Mouse (Mus musculus): ENCODE data around the gene Atg3. TPM values are rescaled to one million over a fixed set of nuclear protein-coding genes. Genes with fewer than 3 reads are reported as not detected.

Atg3 gene
- polyA plus RNA-seq, 1 experiment from 2014 or later: 38.6 TPM

DNA sequence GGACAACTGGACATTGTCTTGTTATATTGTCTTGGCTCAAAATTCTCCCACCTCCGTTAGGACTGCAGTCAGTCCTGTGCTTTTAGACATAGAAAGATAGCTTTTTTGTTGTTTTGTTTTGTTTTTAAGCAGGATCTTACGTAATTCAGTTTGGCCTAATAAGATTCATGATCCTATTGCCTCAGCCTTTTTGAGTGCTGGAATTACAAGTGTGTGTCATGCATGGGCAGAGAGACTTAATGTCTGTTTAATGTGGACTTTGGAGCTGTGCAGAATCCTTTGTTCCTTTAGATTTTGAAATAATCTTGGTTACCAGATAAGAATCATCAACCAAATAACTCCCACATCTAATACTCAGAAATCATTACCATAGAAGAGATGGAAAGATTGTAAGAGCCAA, 20.0 kb downstream of the Atg3 start:
- Histone ChIP-seq H3K27me3 (ENCODE audit: control insufficient read depth, insufficient read depth, low read length) (no peaks in the 10 kb centered on the region), H3K9ac (ENCODE audit: low read length) (no peak overlapping the region), H3K36me3 (ENCODE audit: control insufficient read depth, insufficient read depth, low read length) (no peaks in the 10 kb centered on the region), H3K4me2 (ENCODE audit: low read depth, low read length, severe bottlenecking) (no peak overlapping the region), H3K27ac (ENCODE audit: low read depth, low read length) (no peak overlapping the region), H3K4me1 (replicated peaks; ENCODE audit: control insufficient read depth, insufficient read depth, low read length) (no peaks in the 10 kb centered on the region), H3K9me3 (ENCODE audit: control insufficient read depth, low read length) (no peaks in the 10 kb centered on the region), H3K4me3 (ENCODE audit: low read depth, low read length) (no peak overlapping the region)
- DNase-seq (ENCODE audit: low spot score) (no peak), ATAC-seq (replicated peaks; ENCODE audit: low FRiP score) (no peak)
- WGBS: 87% methylated on average over 2 of the region's 2 CpGs

DNA sequence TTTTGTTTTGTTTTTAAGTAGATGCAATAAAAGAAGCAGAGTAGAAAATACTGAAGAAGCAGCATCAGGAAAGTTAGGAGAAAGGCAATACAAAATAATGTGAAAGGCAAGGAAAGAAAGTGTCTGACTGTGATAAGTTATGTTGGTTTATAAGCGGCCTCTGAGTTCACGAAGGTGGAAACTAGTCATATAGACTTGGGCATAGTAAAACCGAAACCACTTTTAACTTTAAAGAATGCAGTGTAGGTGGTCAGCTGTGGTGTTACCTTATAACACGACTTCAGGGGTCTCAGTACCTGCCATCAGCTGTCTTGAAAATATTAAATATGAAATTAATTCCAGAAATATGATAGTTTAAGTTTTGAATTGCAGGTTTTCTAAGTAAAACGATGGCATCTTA, 23.2 kb downstream of the Atg3 start:
- H3K4me3 ChIP-seq (ENCODE audit: low read depth, low read length): no peak overlapping the region
- no peaks in the 10 kb centered on the region for H3K9me3 ChIP-seq (ENCODE audit: control insufficient read depth, low read length)
- no peaks in the 10 kb centered on the region for H3K27me3 ChIP-seq (ENCODE audit: control insufficient read depth, insufficient read depth, low read length)
- WGBS: 90% methylated on average over 5 of the region's 5 CpGs
- no peak for ATAC-seq (replicated peaks; ENCODE audit: low FRiP score)
- no peak overlapping the region for H3K4me2 ChIP-seq (ENCODE audit: low read depth, low read length, severe bottlenecking)
- no peak for DNase-seq (ENCODE audit: low spot score)
- no peak overlapping the region for H3K27ac ChIP-seq (ENCODE audit: low read depth, low read length)
- no peaks in the 10 kb centered on the region for H3K4me1 ChIP-seq (replicated peaks; ENCODE audit: control insufficient read depth, insufficient read depth, low read length)
- H3K9ac ChIP-seq (ENCODE audit: low read length): no peak overlapping the region
- H3K36me3 ChIP-seq (ENCODE audit: control insufficient read depth, insufficient read depth, low read length): no peaks in the 10 kb centered on the region

DNA sequence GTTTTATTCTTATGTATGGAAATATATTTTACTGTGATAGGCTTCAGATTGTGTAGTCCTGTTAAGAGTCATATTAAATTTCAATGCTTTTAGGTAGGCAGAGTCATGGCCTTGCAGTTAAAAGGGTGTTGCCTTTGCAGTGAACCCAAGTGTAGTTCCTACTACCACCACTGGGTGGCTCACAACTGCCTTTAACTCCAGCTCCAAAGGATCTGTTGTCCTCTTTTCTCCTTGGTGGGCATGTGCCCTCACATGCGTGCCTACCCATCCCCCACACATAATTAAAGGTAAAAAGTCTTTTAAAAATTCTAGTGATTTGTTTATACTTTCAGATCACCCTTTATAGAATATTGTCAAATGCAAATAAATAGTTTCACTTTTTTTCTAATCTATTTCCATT, 34.0 kb downstream of the Atg3 start:
- H3K27me3 ChIP-seq (ENCODE audit: control insufficient read depth, insufficient read depth, low read length): no peaks in the 10 kb centered on the region
- no peak overlapping the region for H3K4me3 ChIP-seq (ENCODE audit: low read depth, low read length)
- peak; percentile 82 for DNase-seq (ENCODE audit: low spot score)
- peak; percentile 75 for ATAC-seq (replicated peaks; ENCODE audit: low FRiP score)
- H3K4me1 ChIP-seq (replicated peaks; ENCODE audit: control insufficient read depth, insufficient read depth, low read length): no peaks in the 10 kb centered on the region
- 8% methylated on average over 1 of the region's 1 CpGs for WGBS
- no peaks in the 10 kb centered on the region for H3K36me3 ChIP-seq (ENCODE audit: control insufficient read depth, insufficient read depth, low read length)
- H3K9ac ChIP-seq (ENCODE audit: low read length): no peak overlapping the region
- no peak overlapping the region for H3K27ac ChIP-seq (ENCODE audit: low read depth, low read length)
- no peak overlapping the region for H3K4me2 ChIP-seq (ENCODE audit: low read depth, low read length, severe bottlenecking)
- no peaks in the 10 kb centered on the region for H3K9me3 ChIP-seq (ENCODE audit: control insufficient read depth, low read length)

DNA sequence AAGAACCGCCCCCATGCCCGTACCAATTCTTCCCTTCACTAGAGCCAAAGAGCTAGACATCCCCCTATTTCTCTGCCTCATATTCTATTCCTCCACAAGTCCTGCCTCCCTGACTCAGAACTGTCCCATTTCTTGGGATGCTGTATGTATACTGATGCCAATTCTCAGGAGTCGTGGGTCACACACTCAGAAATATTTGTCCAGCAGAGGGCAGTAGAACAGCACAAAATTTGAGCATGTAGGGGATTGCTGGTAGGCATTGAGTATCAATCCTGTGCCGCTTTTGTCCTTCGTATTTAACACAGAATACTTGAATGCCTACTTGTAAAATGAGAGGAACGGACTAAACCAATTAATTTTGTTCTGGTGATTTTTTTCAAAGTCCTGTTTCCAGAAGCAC, 38.2 kb downstream of the Atg3 start:
- no peaks in the 10 kb centered on the region for H3K4me1 ChIP-seq (replicated peaks; ENCODE audit: control insufficient read depth, insufficient read depth, low read length)
- H3K27me3 ChIP-seq (ENCODE audit: control insufficient read depth, insufficient read depth, low read length): no peaks in the 10 kb centered on the region
- whole genome bisulfite sequencing: 35% methylated on average over 6 of the region's 6 CpGs
- H3K4me2 ChIP-seq (ENCODE audit: low read depth, low read length, severe bottlenecking): no peak overlapping the region
- no peak overlapping the region for H3K4me3 ChIP-seq (ENCODE audit: low read depth, low read length)
- no peaks in the 10 kb centered on the region for H3K36me3 ChIP-seq (ENCODE audit: control insufficient read depth, insufficient read depth, low read length)
- no peak overlapping the region for H3K27ac ChIP-seq (ENCODE audit: low read depth, low read length)
- no peaks in the 10 kb centered on the region for H3K9me3 ChIP-seq (ENCODE audit: control insufficient read depth, low read length)
- DNase-seq (ENCODE audit: low spot score) (peak; percentile 74), ATAC-seq (replicated peaks; ENCODE audit: low FRiP score) (peak; percentile 88)
- no peak overlapping the region for H3K9ac ChIP-seq (ENCODE audit: low read length)

DNA sequence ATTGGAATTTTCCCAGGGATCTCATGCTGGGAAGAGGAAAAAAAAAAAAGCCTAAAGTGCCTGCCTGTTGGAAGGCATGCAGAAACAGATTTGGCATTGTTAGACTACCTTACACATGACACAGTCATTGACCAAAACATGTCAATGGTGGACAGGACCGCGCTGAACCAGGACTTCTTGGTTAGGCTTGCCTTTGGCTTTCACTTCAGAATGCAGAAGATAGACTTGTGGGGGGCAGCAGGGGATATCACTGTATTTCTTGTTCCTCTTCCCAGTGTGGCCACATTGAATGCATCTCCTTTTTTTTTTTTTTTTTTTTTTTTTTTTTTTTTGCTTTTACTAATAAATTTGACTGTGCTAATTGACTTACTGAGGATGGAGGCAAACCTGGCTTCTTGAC, 42.8 kb downstream of the Atg3 start:
- DNase-seq (ENCODE audit: low spot score) (no peak), ATAC-seq (replicated peaks; ENCODE audit: low FRiP score) (no peak)
- H3K27ac ChIP-seq (ENCODE audit: low read depth, low read length): no peak overlapping the region
- H3K4me1 ChIP-seq (replicated peaks; ENCODE audit: control insufficient read depth, insufficient read depth, low read length): no peaks in the 10 kb centered on the region
- WGBS: 95% methylated on average over 2 of the region's 2 CpGs
- H3K9me3 ChIP-seq (ENCODE audit: control insufficient read depth, low read length): no peaks in the 10 kb centered on the region
- H3K9ac ChIP-seq (ENCODE audit: low read length): no peak overlapping the region
- H3K27me3 ChIP-seq (ENCODE audit: control insufficient read depth, insufficient read depth, low read length): no peaks in the 10 kb centered on the region
- H3K4me3 ChIP-seq (ENCODE audit: low read depth, low read length): no peak overlapping the region
- H3K36me3 ChIP-seq (ENCODE audit: control insufficient read depth, insufficient read depth, low read length): no peaks in the 10 kb centered on the region
- H3K4me2 ChIP-seq (ENCODE audit: low read depth, low read length, severe bottlenecking): no peak overlapping the region

DNA sequence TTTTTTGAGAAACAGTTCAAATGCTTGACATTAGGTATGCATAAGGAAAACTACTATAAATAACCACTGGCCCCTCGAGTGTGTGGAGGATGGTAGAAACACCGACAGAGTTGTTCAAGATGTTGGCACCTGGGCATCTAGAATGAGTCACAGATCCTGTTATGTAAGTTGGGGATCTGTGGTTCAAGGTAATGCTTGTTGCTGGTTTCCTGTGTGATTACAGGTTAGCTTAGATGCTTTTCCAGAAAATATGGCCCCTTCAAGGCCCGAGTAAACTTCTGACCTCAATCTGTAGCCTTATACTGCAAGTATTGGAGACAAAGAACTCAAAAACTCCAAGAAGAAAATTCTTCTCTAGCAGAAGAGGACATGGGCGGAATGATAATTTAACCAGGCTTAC, 45.9 kb downstream of the Atg3 start:
- ATAC-seq (replicated peaks; ENCODE audit: low FRiP score): no peak
- no peaks in the 10 kb centered on the region for H3K27me3 ChIP-seq (ENCODE audit: control insufficient read depth, insufficient read depth, low read length)
- WGBS: 86% methylated on average over 4 of the region's 4 CpGs
- no peaks in the 10 kb centered on the region for H3K36me3 ChIP-seq (ENCODE audit: control insufficient read depth, insufficient read depth, low read length)
- H3K4me2 ChIP-seq (ENCODE audit: low read depth, low read length, severe bottlenecking): no peak overlapping the region
- DNase-seq (ENCODE audit: low spot score): no peak
- H3K9ac ChIP-seq (ENCODE audit: low read length): no peak overlapping the region
- no peaks in the 10 kb centered on the region for H3K9me3 ChIP-seq (ENCODE audit: control insufficient read depth, low read length)
- H3K4me1 ChIP-seq (replicated peaks; ENCODE audit: control insufficient read depth, insufficient read depth, low read length): no peaks in the 10 kb centered on the region
- no peak overlapping the region for H3K27ac ChIP-seq (ENCODE audit: low read depth, low read length)
- no peak overlapping the region for H3K4me3 ChIP-seq (ENCODE audit: low read depth, low read length)

DNA sequence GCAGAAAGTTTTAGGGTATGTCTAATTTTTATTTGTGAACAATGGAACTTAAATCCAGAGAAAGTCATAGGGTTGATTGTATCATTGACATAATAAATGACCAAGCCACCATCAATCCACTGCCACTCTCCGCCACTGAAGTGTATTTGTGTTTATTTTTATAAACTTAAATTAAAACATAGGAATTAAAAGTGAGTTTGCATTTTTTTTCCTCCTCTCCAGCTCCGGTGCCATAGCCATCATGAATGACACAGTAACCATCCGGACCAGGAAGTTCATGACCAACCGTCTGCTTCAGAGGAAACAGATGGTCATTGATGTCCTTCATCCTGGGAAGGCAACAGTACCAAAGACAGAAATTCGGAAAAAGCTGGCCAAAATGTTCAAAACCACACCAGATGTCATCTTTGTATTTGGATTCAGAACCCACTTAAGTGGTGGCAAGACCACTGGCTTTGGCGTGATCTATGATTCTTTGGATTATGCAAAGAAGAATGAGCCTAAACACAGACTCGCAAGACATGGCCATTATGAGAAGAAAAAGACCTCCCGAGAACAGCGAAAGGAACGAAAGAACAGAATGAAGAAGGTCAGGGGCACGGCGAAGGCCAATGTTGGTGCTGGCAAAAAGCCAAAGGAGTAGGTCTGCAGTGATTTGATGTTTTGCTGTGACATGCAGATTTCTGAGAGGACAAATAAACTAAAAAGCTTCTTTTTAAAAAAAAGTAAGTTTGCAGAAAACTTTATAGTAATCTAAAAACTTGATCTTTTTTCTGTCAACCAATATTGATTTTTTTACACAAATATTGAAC, 46.5 kb downstream of the Atg3 start:
- Histone ChIP-seq H3K9ac (ENCODE audit: low read length) (no peak overlapping the region), H3K4me3 (ENCODE audit: low read depth, low read length) (no peak overlapping the region), H3K9me3 (ENCODE audit: control insufficient read depth, low read length) (no peaks in the 10 kb centered on the region), H3K4me1 (replicated peaks; ENCODE audit: control insufficient read depth, insufficient read depth, low read length) (no peaks in the 10 kb centered on the region), H3K27ac (ENCODE audit: low read depth, low read length) (no peak overlapping the region), H3K36me3 (ENCODE audit: control insufficient read depth, insufficient read depth, low read length) (no peaks in the 10 kb centered on the region), H3K27me3 (ENCODE audit: control insufficient read depth, insufficient read depth, low read length) (no peaks in the 10 kb centered on the region), H3K4me2 (ENCODE audit: low read depth, low read length, severe bottlenecking) (no peak overlapping the region)
- 88% methylated on average over 12 of the region's 12 CpGs for WGBS
- DNase-seq (ENCODE audit: low spot score) (no peak), ATAC-seq (replicated peaks; ENCODE audit: low FRiP score) (no peak)

DNA sequence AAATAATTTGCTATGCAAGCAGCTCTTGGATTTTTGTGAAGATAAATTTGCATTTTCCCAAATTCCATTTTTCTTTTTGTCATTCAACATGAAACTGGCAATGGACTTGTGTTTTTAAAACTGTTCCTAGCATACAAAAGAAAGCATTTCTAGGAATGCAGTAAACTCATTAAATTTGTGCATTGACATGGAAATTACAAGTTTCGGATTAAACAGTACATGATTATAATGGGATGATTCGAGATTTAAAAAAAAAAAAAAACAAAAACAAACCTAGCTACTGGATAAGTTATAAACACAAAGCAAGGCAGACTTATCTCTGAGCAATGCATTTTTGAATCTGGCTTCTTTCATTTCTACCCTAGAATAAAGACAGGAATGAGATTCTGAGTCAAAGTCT, 63.4 kb downstream of the Atg3 start:
- DNase-seq (ENCODE audit: low spot score) (no peak), ATAC-seq (replicated peaks; ENCODE audit: low FRiP score) (no peak)
- H3K9ac ChIP-seq (ENCODE audit: low read length): no peak overlapping the region
- no peak overlapping the region for H3K27ac ChIP-seq (ENCODE audit: low read depth, low read length)
- no peaks in the 10 kb centered on the region for H3K36me3 ChIP-seq (ENCODE audit: control insufficient read depth, insufficient read depth, low read length)
- H3K27me3 ChIP-seq (ENCODE audit: control insufficient read depth, insufficient read depth, low read length): no peaks in the 10 kb centered on the region
- H3K4me2 ChIP-seq (ENCODE audit: low read depth, low read length, severe bottlenecking): no peak overlapping the region
- H3K9me3 ChIP-seq (ENCODE audit: control insufficient read depth, low read length): no peaks in the 10 kb centered on the region
- 42% methylated on average over 2 of the region's 2 CpGs for WGBS
- H3K4me3 ChIP-seq (ENCODE audit: low read depth, low read length): no peak overlapping the region
- no peaks in the 10 kb centered on the region; the same call in 1 of the 2 replicates for H3K4me1 ChIP-seq (replicated peaks; ENCODE audit: control insufficient read depth, insufficient read depth, low read length)

DNA sequence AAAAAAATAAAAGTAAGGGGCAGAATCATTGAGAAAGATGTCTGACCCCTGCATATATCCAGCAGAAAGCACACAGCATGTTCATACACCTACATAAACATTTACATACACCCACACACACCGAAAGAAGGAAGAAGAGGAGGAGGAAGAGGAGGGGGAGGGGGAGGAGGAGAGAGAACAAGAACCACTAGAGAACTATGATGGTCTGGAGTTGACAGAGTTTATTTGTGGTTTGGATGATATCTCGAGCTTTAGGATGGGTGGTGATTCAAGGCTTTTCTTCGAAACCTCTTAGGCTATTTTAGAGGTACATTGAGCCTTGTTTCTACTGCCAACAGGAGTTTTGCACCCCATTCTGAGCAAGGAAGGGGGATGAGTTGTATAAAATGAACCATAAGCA, 64.2 kb downstream of the Atg3 start:
- WGBS: 88% methylated on average over 3 of the region's 3 CpGs
- Histone ChIP-seq H3K36me3 (ENCODE audit: control insufficient read depth, insufficient read depth, low read length) (no peaks in the 10 kb centered on the region), H3K4me3 (ENCODE audit: low read depth, low read length) (no peak overlapping the region), H3K9ac (ENCODE audit: low read length) (no peak overlapping the region), H3K4me2 (ENCODE audit: low read depth, low read length, severe bottlenecking) (no peak overlapping the region), H3K27me3 (ENCODE audit: control insufficient read depth, insufficient read depth, low read length) (no peaks in the 10 kb centered on the region), H3K9me3 (ENCODE audit: control insufficient read depth, low read length) (no peaks in the 10 kb centered on the region), H3K27ac (ENCODE audit: low read depth, low read length) (no peak overlapping the region), H3K4me1 (replicated peaks; ENCODE audit: control insufficient read depth, insufficient read depth, low read length) (no peaks in the 10 kb centered on the region)
- DNase-seq (ENCODE audit: low spot score): no peak
- ATAC-seq (replicated peaks; ENCODE audit: low FRiP score): no peak

Measured in forebrain, embryonic 11.5 days (tissue).